Mouse (Mus musculus): ENCODE results near the gene Ptpdc1. TPM values are rescaled to one million over a fixed set of nuclear protein-coding genes. Genes with fewer than 3 reads are reported as not detected.

Ptpdc1 gene
- polyA plus RNA-seq, 1 experiment from 2014 or later: 4.1 TPM

- Histone ChIP-seq H3K4me1 (ENCODE audit: control insufficient read depth, insufficient read depth, low read length) (no peaks in the 10 kb centered on the region), H3K27ac (ENCODE audit: low read length) (no peak overlapping the region), H3K4me2 (ENCODE audit: low read depth, low read length) (no peak overlapping the region), H3K36me3 (ENCODE audit: control insufficient read depth, insufficient read depth, low read length) (0 out of 2 replicates have a peak, but pooled peaks cover 1% of the 10 kb centered on the region), H3K4me3 (ENCODE audit: low read length) (no peak overlapping the region), H3K27me3 (replicated peaks; ENCODE audit: control insufficient read depth, insufficient read depth, low read length) (no peaks in the 10 kb centered on the region), H3K9me3 (ENCODE audit: control insufficient read depth, low read length) (no peaks in the 10 kb centered on the region), H3K9ac (ENCODE audit: low read depth, low read length) (no peak overlapping the region)
- WGBS: 79% methylated on average over 10 of the region's 10 CpGs
- ATAC-seq: no peak
Observed at GRCm38 (mm10) chr13:48594031-48594430, 31.4 kb downstream of the Ptpdc1 start.

DNA sequence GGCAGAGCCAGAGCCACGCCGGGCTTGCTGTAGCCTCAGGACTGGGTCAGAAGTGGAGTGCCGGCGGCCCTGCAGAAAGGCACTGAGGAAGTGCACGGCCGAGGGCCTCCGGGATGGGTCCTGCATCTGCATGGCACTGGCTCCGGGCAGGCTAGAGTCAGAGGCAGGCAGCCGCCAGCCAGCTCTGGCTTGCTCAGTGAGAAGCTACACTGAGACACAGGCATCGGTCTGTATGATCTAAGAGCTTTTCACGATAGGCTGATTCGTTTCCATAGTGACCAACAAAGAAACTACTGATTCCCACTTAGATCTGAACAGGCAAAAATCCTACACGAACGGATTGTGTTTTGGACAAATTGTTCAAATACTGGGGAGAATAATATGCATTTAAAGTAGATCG lies 32.3 kb downstream of the Ptpdc1 start:
- no peaks in the 10 kb centered on the region for H3K4me1 ChIP-seq (ENCODE audit: control insufficient read depth, insufficient read depth, low read length)
- ATAC-seq: no peak

GRCm38 (mm10) chr13:48590743-48591142 lies 34.7 kb downstream of the Ptpdc1 start:
- Histone ChIP-seq H3K4me3 (ENCODE audit: low read length) (no peak overlapping the region), H3K9me3 (ENCODE audit: control insufficient read depth, low read length) (no peaks in the 10 kb centered on the region), H3K4me1 (ENCODE audit: control insufficient read depth, insufficient read depth, low read length) (no peaks in the 10 kb centered on the region), H3K9ac (ENCODE audit: low read depth, low read length) (no peak overlapping the region), H3K27me3 (replicated peaks; ENCODE audit: control insufficient read depth, insufficient read depth, low read length) (no peaks in the 10 kb centered on the region), H3K36me3 (ENCODE audit: control insufficient read depth, insufficient read depth, low read length) (0 out of 2 replicates have a peak, but pooled peaks cover 2% of the 10 kb centered on the region), H3K4me2 (ENCODE audit: low read depth, low read length) (no peak overlapping the region), H3K27ac (ENCODE audit: low read length) (no peak overlapping the region)
- no peak for ATAC-seq

More for the DNA sequence above, 32.3 kb downstream of the Ptpdc1 start:
- no peaks in the 10 kb centered on the region for H3K9me3 ChIP-seq (ENCODE audit: control insufficient read depth, low read length)
- H3K4me3 ChIP-seq (ENCODE audit: low read length): no peak overlapping the region
- WGBS: 57% methylated on average over 15 of the region's 15 CpGs
- H3K9ac ChIP-seq (ENCODE audit: low read depth, low read length): no peak overlapping the region
- H3K27me3 ChIP-seq (replicated peaks; ENCODE audit: control insufficient read depth, insufficient read depth, low read length): no peaks in the 10 kb centered on the region
- 0 out of 2 replicates have a peak, but pooled peaks cover 2% of the 10 kb centered on the region for H3K36me3 ChIP-seq (ENCODE audit: control insufficient read depth, insufficient read depth, low read length)
- no peak overlapping the region for H3K4me2 ChIP-seq (ENCODE audit: low read depth, low read length)
- no peak overlapping the region for H3K27ac ChIP-seq (ENCODE audit: low read length)

DNA sequence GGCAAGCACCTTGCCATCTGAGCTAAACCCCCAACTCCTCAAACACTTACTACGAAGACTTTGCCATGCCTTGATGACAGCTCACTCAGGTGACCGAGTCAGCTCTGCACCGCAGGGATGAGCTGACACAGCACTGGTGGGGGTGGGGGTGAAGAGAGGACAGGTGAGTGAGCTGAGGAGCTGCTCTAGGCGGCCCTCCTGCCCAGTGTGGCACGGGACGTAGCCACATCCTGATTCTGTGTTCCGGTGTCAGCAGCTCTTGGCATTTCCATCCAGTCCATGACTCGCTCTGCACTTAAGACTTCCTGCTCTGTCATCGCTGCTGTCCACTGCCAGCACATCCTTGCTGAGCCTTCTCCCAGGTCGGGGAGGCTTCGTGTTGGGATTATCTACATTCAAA lies 38.1 kb downstream of the Ptpdc1 start:
- no peak overlapping the region for H3K4me3 ChIP-seq (ENCODE audit: low read length)
- 0 out of 2 replicates have a peak, but pooled peaks cover 2% of the 10 kb centered on the region for H3K36me3 ChIP-seq (ENCODE audit: control insufficient read depth, insufficient read depth, low read length)
- H3K27ac ChIP-seq (ENCODE audit: low read length): no peak overlapping the region
- no peak overlapping the region for H3K4me2 ChIP-seq (ENCODE audit: low read depth, low read length)
- ATAC-seq: no peak
- no peaks in the 10 kb centered on the region for H3K27me3 ChIP-seq (replicated peaks; ENCODE audit: control insufficient read depth, insufficient read depth, low read length)
- WGBS: 76% methylated on average over 11 of the region's 11 CpGs
- no peaks in the 10 kb centered on the region for H3K4me1 ChIP-seq (ENCODE audit: control insufficient read depth, insufficient read depth, low read length)
- H3K9ac ChIP-seq (ENCODE audit: low read depth, low read length): no peak overlapping the region
- no peaks in the 10 kb centered on the region for H3K9me3 ChIP-seq (ENCODE audit: control insufficient read depth, low read length)

GRCm38 (mm10) chr13:48586496-48586895 lies 39.0 kb downstream of the Ptpdc1 start:
- Histone ChIP-seq H3K4me3 (ENCODE audit: low read length) (no peak overlapping the region), H3K27ac (ENCODE audit: low read length) (no peak overlapping the region), H3K9me3 (ENCODE audit: control insufficient read depth, low read length) (no peaks in the 10 kb centered on the region), H3K4me2 (ENCODE audit: low read depth, low read length) (no peak overlapping the region), H3K9ac (ENCODE audit: low read depth, low read length) (no peak overlapping the region), H3K27me3 (replicated peaks; ENCODE audit: control insufficient read depth, insufficient read depth, low read length) (no peaks in the 10 kb centered on the region), H3K4me1 (ENCODE audit: control insufficient read depth, insufficient read depth, low read length) (no peaks in the 10 kb centered on the region), H3K36me3 (ENCODE audit: control insufficient read depth, insufficient read depth, low read length) (0 out of 2 replicates have a peak, but pooled peaks cover 2% of the 10 kb centered on the region)
- no peak for ATAC-seq
- 93% methylated on average over 9 of the region's 9 CpGs for WGBS

DNA sequence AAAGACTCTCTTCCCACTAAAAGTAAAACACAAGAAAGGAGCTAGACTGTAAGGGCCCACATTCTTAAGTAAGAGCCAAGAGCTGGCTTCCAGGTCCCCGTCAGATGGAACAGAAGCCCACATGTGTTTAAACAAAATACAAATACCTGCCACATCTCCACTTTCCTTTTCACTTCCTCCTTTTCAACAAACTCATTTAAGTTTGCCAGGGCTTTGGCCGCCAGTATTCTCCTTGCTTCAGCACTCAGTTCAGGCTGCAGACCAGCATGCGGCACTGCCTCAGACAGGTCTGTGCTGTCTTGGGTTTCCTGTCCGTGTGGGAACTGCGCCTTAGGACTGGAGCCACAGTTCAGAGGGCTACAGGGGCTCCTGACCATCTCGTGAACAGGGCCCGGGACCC lies 39.7 kb downstream of the Ptpdc1 start:
- Histone ChIP-seq H3K27ac (ENCODE audit: low read length) (no peak overlapping the region), H3K4me2 (ENCODE audit: low read depth, low read length) (no peak overlapping the region), H3K9ac (ENCODE audit: low read depth, low read length) (no peak overlapping the region), H3K27me3 (replicated peaks; ENCODE audit: control insufficient read depth, insufficient read depth, low read length) (no peaks in the 10 kb centered on the region), H3K4me3 (ENCODE audit: low read length) (no peak overlapping the region), H3K9me3 (ENCODE audit: control insufficient read depth, low read length) (no peaks in the 10 kb centered on the region), H3K36me3 (ENCODE audit: control insufficient read depth, insufficient read depth, low read length) (0 out of 2 replicates have a peak, but pooled peaks cover 2% of the 10 kb centered on the region), H3K4me1 (ENCODE audit: control insufficient read depth, insufficient read depth, low read length) (no peaks in the 10 kb centered on the region)
- WGBS: 79% methylated on average over 7 of the region's 7 CpGs
- no peak for ATAC-seq

- 72% methylated on average over 10 of the region's 10 CpGs for WGBS
- Histone ChIP-seq H3K27me3 (replicated peaks; ENCODE audit: control insufficient read depth, insufficient read depth, low read length) (no peaks in the 10 kb centered on the region), H3K4me3 (ENCODE audit: low read length) (no peak overlapping the region), H3K9me3 (ENCODE audit: control insufficient read depth, low read length) (no peaks in the 10 kb centered on the region), H3K27ac (ENCODE audit: low read length) (no peak overlapping the region), H3K36me3 (ENCODE audit: control insufficient read depth, insufficient read depth, low read length) (no peaks in the 10 kb centered on the region), H3K4me2 (ENCODE audit: low read depth, low read length) (no peak overlapping the region), H3K9ac (ENCODE audit: low read depth, low read length) (no peak overlapping the region), H3K4me1 (ENCODE audit: control insufficient read depth, insufficient read depth, low read length) (no peaks in the 10 kb centered on the region)
- no peak for ATAC-seq
Observed at GRCm38 (mm10) chr13:48582688-48583379, 42.6 kb downstream of the Ptpdc1 start.

GRCm38 (mm10) chr13:48578616-48579015 lies 46.8 kb downstream of the Ptpdc1 start:
- Histone ChIP-seq H3K9me3 (ENCODE audit: control insufficient read depth, low read length) (no peaks in the 10 kb centered on the region), H3K9ac (ENCODE audit: low read depth, low read length) (no peak overlapping the region), H3K4me1 (ENCODE audit: control insufficient read depth, insufficient read depth, low read length) (peaks cover 15% of the 10 kb centered on the region), H3K27ac (ENCODE audit: low read length) (no peak overlapping the region), H3K4me3 (ENCODE audit: low read length) (no peak overlapping the region), H3K36me3 (ENCODE audit: control insufficient read depth, insufficient read depth, low read length) (no peaks in the 10 kb centered on the region), H3K4me2 (ENCODE audit: low read depth, low read length) (no peak overlapping the region), H3K27me3 (replicated peaks; ENCODE audit: control insufficient read depth, insufficient read depth, low read length) (no peaks in the 10 kb centered on the region)
- WGBS: 73% methylated on average over 4 of the region's 4 CpGs
- ATAC-seq: no peak

- Histone ChIP-seq H3K9me3 (ENCODE audit: control insufficient read depth, low read length) (no peaks in the 10 kb centered on the region), H3K27me3 (replicated peaks; ENCODE audit: control insufficient read depth, insufficient read depth, low read length) (no peaks in the 10 kb centered on the region), H3K36me3 (ENCODE audit: control insufficient read depth, insufficient read depth, low read length) (no peaks in the 10 kb centered on the region), H3K4me2 (ENCODE audit: low read depth, low read length) (no peak overlapping the region), H3K27ac (ENCODE audit: low read length) (no peak overlapping the region), H3K4me1 (ENCODE audit: control insufficient read depth, insufficient read depth, low read length) (peaks cover 22% of the 10 kb centered on the region), H3K9ac (ENCODE audit: low read depth, low read length) (no peak overlapping the region), H3K4me3 (ENCODE audit: low read length) (no peak overlapping the region)
- no peak for ATAC-seq
- WGBS: 70% methylated on average over 11 of the region's 11 CpGs
Observed at GRCm38 (mm10) chr13:48577836-48578235, 47.6 kb downstream of the Ptpdc1 start.

- no peak overlapping the region for H3K4me3 ChIP-seq (ENCODE audit: low read length)
- no peak for ATAC-seq
- H3K27ac ChIP-seq (ENCODE audit: low read length): no peak overlapping the region
- no peaks in the 10 kb centered on the region for H3K36me3 ChIP-seq (ENCODE audit: control insufficient read depth, insufficient read depth, low read length)
- H3K27me3 ChIP-seq (replicated peaks; ENCODE audit: control insufficient read depth, insufficient read depth, low read length): no peaks in the 10 kb centered on the region
- no peaks in the 10 kb centered on the region for H3K9me3 ChIP-seq (ENCODE audit: control insufficient read depth, low read length)
- no peak overlapping the region for H3K4me2 ChIP-seq (ENCODE audit: low read depth, low read length)
- H3K9ac ChIP-seq (ENCODE audit: low read depth, low read length): no peak overlapping the region
- WGBS: 72% methylated on average over 6 of the region's 6 CpGs
- H3K4me1 ChIP-seq (ENCODE audit: control insufficient read depth, insufficient read depth, low read length): peaks cover 23% of the 10 kb centered on the region
Observed at GRCm38 (mm10) chr13:48577007-48577406, 48.5 kb downstream of the Ptpdc1 start.

All from intestine, embryonic 16.5 days (tissue).